Mouse (Mus musculus) megakaryocyte, adult 5-6 weeks (primary cell): Measurements from ENCODE around the gene C1qtnf12. TPM values are rescaled to one million over a fixed set of nuclear protein-coding genes. Genes with fewer than 3 reads are reported as not detected.

ENCODE experiments used
- ATAC-seq: 2 replicates; pipeline ENCODE4 v1.8.0; 2016; ENCODE audit warnings: mild to moderate bottlenecking, inconsistent platforms; ENCODE audit not compliant: poor library complexity, severe bottlenecking
- total RNA-seq, 2 experiments: library from RNA; stranded (forward) in 1 of 2; stranded (reverse) in 1 of 2; fragments of 153-499, 151-499 nt in 1 of 2; fragments of 221-1000, 200-1000 nt in 1 of 2; gene quantifications; 2 replicates each; pipeline versions ENCODE4 v1.2.3 to v1.2.4; 2015 to 2017

The C1qtnf12 gene
- total RNA-seq (2015) (30.3 and 40.1 TPM in 2 replicates), total RNA-seq (2017) (9.4 and 14.6 TPM in 2 replicates)

DNA sequence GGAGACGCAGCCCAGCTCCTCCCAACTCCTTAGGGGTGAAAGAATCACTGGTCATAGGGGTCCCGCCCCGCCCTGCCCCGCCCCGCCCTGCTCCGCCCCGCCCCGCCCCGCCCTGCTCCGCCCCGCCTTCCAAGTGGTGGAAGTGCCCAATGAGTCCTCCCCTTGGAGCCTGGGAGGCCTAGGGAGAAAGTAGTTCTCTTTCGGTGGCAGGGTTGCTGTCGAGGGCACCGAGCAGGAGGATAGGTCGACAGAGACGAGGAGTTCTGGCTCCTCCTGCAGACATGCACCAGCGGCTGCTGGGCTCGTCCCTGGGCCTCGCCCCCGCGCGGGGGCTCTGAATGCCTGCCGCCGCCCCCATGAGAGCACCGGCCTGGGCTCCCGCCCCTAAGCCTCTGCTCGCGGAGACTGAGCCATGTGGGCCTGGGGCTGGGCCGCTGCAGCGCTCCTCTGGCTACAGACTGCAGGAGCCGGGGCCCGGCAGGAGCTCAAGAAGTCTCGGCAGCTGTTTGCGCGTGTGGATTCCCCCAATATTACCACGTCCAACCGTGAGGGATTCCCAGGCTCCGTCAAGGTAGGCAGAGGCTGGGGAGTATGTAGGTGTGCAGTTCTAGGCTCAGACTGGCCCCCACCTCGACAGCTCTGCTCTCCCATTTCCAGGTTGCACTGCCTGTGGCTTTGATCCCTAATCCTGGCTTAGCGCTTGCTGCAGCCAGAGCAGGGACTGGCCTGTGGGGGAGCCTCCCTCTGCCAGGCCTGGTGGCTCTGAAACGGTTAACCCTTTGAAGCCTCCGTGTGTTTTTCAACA lies at the start of gene C1qtnf12:
C1qtnf12 (plus strand) TSS at position 152 of the 805 bp plus-strand sequence.
- peak; percentile 81 for ATAC-seq

GRCm38 (mm10) chr4:155932031-155932430 lies 30.1 kb upstream of the C1qtnf12 start:
- no peak for ATAC-seq

GRCm38 (mm10) chr4:155943049-155943452 lies 19.1 kb upstream of the C1qtnf12 start:
- peak; percentile 2; the same call in 1 of the 2 replicates for ATAC-seq

- peak; percentile 95 for ATAC-seq
These were observed 18.4 kb upstream of the C1qtnf12 start, which contains the start of gene Ube2j2 for GRCm38 (mm10) chr4:155943534-155944249. Gene Ube2j2, plus strand, starts transcription at chr4:155943831.

DNA sequence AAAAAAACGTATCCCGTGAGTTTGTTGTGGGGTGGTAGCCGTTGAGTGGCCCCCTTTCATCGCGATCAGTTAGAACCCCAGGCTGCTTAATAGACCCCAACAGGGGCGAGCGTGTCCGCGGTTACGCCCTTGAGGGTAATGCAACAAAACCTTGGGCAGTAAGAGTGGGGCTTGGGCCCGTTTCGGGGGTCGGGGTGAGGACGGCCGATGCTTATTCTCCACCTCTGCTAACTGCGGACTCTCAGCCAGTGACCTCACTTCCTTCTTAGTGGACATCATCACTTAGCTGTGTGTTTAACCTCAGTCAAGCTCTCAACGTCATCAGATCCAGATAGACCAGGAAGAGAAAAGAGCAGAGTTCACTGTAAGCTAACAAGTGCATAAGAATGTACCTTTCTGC lies 17.8 kb upstream of the C1qtnf12 start:
- ATAC-seq, result peak; percentile 60

DNA sequence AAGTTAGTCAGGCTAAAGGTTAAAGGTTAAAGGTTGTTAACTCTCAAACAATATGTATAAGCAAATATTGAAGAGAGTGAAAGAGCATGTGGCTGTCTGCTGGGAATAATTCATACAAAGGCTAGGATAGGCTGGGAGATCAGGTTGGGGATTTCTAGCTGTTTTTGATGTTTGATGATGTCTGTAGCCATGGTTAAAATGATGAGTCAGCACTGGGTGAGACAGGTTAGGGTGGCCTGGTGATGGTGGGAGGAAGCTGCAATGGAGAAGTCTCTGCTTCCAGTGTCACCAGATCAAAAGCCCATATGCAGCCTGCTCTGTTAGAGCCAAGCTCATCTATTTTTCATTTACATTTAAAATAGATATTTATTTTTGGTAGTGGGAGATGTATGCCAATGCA lies 15.0 kb upstream of the C1qtnf12 start:
- no peak for ATAC-seq

- ATAC-seq, result no peak
These were observed 6.6 kb upstream of the C1qtnf12 start for GRCm38 (mm10) chr4:155955491-155955890.

DNA sequence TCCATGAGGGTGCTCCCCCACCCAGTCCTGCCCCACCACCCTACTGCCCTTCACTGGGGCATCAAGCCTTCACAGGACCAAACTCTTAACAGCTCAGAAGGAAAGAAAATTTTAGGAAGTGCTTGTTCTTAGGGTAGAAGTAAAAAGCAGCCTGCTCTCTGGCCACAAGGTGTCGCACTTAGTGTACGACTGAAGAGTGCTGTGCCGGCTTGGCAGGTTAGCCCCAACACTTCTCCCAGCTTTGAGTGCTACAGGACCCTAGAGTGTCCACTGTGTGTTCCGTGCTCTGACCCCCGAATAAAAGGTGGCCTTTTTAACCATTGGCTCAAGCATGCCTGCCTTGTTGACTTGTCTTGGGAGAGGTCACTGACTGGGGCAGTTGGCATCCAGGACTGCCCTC lies 2.8 kb upstream of the C1qtnf12 start:
- ATAC-seq, result peak; percentile 76

- no peak for ATAC-seq
These were observed 988 bp downstream of the C1qtnf12 start for GRCm38 (mm10) chr4:155963106-155963505.

GRCm38 (mm10) chr4:155964396-155964795 lies 2.3 kb downstream of the C1qtnf12 start:
- no peak for ATAC-seq

DNA sequence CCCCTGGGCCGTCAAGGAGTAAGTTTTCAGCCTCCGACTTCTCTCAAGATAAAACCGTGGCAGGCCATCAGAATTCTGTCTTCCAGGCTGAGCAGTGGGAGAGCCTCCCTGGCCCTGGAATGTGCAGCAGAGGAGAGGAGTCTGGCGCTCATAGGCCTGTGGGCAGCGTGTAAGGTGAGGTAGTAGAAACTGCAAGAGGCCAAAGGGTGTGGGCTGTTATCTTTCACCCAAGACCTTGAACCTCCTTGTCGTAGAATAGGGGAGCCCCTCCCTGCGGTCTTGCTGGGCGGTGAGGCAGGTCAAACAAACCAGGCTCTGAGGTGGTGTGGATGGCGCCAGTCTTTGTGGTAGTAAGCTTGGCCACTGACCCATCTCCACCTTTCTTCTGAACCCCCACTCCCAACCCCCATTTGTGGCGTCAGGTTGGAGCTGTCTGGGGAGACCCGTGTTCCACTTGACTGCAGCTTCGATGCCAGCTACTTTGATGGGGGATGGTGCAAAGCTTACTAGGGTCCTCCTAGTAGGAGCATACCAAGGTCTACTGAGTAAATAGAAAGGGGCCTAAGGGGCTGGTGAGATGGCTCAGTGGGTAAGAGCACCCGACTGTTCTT lies 7.0 kb downstream of the C1qtnf12 start:
- no peak for ATAC-seq

DNA sequence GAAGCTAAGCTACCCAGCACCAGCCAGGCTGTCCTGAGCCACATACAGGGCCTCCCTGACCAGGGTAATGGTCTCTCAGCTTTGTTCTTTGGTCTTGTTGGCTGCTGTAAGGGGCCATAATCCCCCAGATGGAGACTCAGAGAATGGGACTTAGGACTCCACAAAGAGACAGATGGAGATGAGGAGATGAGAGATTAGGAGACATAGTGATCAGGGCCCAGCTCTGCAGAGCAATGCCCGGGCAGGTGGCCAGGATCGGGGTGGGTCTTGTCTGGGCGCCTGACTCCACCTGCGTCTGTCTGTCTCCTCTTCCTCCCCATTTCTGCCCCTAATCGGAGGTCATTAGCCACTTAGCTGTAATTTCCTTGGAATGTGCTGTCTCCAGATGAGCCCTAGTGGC lies 8.2 kb downstream of the C1qtnf12 start:
- no peak for ATAC-seq

GRCm38 (mm10) chr4:155972651-155973050 lies 10.5 kb downstream of the C1qtnf12 start:
- ATAC-seq, result no peak

GRCm38 (mm10) chr4:155973239-155973638 lies 11.1 kb downstream of the C1qtnf12 start:
- no peak for ATAC-seq

- ATAC-seq, result no peak
These were observed 19.4 kb downstream of the C1qtnf12 start for GRCm38 (mm10) chr4:155981436-155982082.

- no peak for ATAC-seq
These were observed 21.7 kb downstream of the C1qtnf12 start for GRCm38 (mm10) chr4:155983788-155984187.

DNA sequence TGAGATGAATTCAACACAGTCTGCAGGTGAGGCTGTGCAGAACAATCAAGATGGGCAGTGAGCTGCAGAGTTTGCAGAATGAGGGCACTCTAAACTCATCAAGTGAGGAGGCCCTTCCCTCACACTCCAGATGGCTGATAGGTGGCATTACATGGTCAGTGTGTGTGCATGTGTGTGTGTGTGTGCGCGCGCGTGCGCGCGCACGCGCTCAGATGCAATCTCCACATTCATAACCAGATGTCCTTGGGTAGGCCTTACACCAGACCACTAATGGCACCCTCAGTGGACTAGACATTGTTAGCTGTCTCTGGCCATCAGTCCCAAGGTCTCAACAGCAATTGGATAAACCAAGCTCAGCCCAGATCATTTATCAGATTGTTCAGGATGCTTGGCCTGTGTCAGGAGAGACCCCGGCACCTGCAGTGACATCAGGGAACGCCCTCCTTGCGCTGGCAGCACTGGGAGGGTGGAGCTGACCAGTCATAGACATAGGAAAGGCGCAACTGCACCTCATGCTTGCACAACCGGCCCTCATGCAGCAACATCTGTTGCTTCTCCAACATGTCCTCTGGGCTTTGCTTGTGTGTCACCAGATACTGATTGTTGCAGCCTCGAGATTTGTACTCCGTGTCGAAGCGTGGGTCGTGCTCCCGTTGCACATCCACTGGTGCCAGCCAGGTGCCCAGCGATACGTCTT lies 29.2 kb downstream of the C1qtnf12 start:
- peak; percentile 57 for ATAC-seq

GRCm38 (mm10) chr4:155991908-155992230 lies 29.8 kb downstream of the C1qtnf12 start:
- no peak for ATAC-seq

GRCm38 (mm10) chr4:155992241-155992905 lies 30.3 kb downstream of the C1qtnf12 start, which contains the start of the genes B3galt6 and Sdf4:
Gene B3galt6, minus strand, starts transcription at chr4:155992649.
Gene Sdf4, plus strand, starts transcription at chr4:155992872.
- peak; percentile 81 for ATAC-seq
